Mouse (Mus musculus): ENCODE data around the gene Btbd35f4. TPM values are rescaled to one million over a fixed set of nuclear protein-coding genes. Genes with fewer than 3 reads are reported as not detected.

Gene Btbd35f4
- polyA plus RNA-seq (2017; shearing (Covaris generic)), result not detected

GRCm38 (mm10) chrX:4800196-4800595 lies at the start of gene Btbd35f4:
TSS of gene Btbd35f4 (plus strand) at chrX:4800496.

Other genes with a start within 250 kb of the Btbd35f4 start
- not detected for gene Btbd35f27, start 151.6 kb downstream of the Btbd35f4 start, polyA plus RNA-seq (2017; shearing (Covaris generic))